ENCODE assay signal across 11 mouse cellular contexts in genomic region chr11:69665457-69665960, GRCm38 (mm10). TPM values are rescaled to one million over a fixed set of nuclear protein-coding genes. Genes with fewer than 3 reads are reported as not detected.
DNase-seq lines count a peak whose midpoint lies in the region; ATAC-seq and TF ChIP-seq lines count a peak whose summit lies in the region.
"Had no signal": no experiment of that assay in that cellular context is flagged by ENCODE, and none has a peak within 500 bp of the region (broad histone marks: within the 10 kb centered on the region; RNA-seq: fewer than 3 reads in every experiment).

No protein-coding gene starts in this region.

- intact Hi-C loops in left cerebral cortex, adult 2 months (cut with DNase I): loop anchor here (10.0 kb wide), 1 partner anchor 251 kb away; the partner anchor contains the start of gene Kdm6b

- H3K9ac ChIP-seq in forebrain, embryonic 14.5 days (ENCODE audit: low read length): no peak overlapping the region
- no peak overlapping the region for H3K9ac ChIP-seq in embryonic facial prominence, embryonic 12.5 days
- H3K9ac ChIP-seq in liver, embryonic 16.5 days (ENCODE audit: low read depth, low read length): no peak overlapping the region

- TF ChIP-seq CTCF in left cerebral cortex, adult 2 months (IDR thresholded peaks at IDR 0.05): no peak

- peak overlapping the region; percentile 20; the same call in 1 of the 2 replicates for H3K4me3 ChIP-seq in forebrain, embryonic 10.5 days
- no peak overlapping the region for H3K4me3 ChIP-seq in forebrain, embryonic 14.5 days (ENCODE audit: low read depth, low read length)
- no peak overlapping the region for H3K4me3 ChIP-seq in left cerebral cortex, adult 2 months
- no peak overlapping the region for H3K4me3 ChIP-seq in embryonic facial prominence, embryonic 12.5 days
- no peak overlapping the region for H3K4me3 ChIP-seq in liver, embryonic 16.5 days (ENCODE audit: low read depth, low read length)

- no peak for ATAC-seq in forebrain, embryonic 14.5 days
- no peak for ATAC-seq in embryonic facial prominence, embryonic 12.5 days (ENCODE audit: insufficient number of reproducible peaks, insufficient read depth, low FRiP score, low TSS enrichment)
- no peak for ATAC-seq in liver, embryonic 16.5 days (ENCODE audit: low read depth)
- ATAC-seq: activated CD4-positive, CD25-positive, alpha-beta regulatory T cell, adult 4 months had no signal

- peaks cover 51% of the 10 kb centered on the region for H3K4me1 ChIP-seq in forebrain, embryonic 10.5 days
- H3K4me1 ChIP-seq in forebrain, embryonic 14.5 days (ENCODE audit: control insufficient read depth, insufficient read depth, low read length): peaks cover 22% of the 10 kb centered on the region
- peaks cover 28% of the 10 kb centered on the region for H3K4me1 ChIP-seq in embryonic facial prominence, embryonic 12.5 days
- H3K4me1 ChIP-seq in liver, embryonic 16.5 days (ENCODE audit: control insufficient read depth, low read depth, low read length): peaks cover 34% of the 10 kb centered on the region

- peaks cover 74% of the 10 kb centered on the region for H3K36me3 ChIP-seq in forebrain, embryonic 10.5 days (replicated peaks)
- H3K36me3 ChIP-seq in forebrain, embryonic 14.5 days (ENCODE audit: control insufficient read depth, insufficient read depth, low read length): peaks cover 69% of the 10 kb centered on the region
- peaks cover 67% of the 10 kb centered on the region for H3K36me3 ChIP-seq in embryonic facial prominence, embryonic 12.5 days
- peaks cover 42% of the 10 kb centered on the region for H3K36me3 ChIP-seq in liver, embryonic 16.5 days (ENCODE audit: control insufficient read depth, insufficient read depth)

- 86% methylated on average over 9 of the region's 9 CpGs for WGBS in forebrain, embryonic 10.5 days
- WGBS in forebrain, embryonic 14.5 days: 80% methylated on average over 9 of the region's 9 CpGs
- 78% methylated on average over 9 of the region's 9 CpGs for WGBS in embryonic facial prominence, embryonic 12.5 days
- WGBS in liver, embryonic 16.5 days (ENCODE audit: insufficient replicate concordance): 64% methylated on average over 9 of the region's 9 CpGs

- no peak overlapping the region for H3K27ac ChIP-seq in forebrain, embryonic 10.5 days
- H3K27ac ChIP-seq in forebrain, embryonic 14.5 days (ENCODE audit: low read depth, low read length): no peak overlapping the region
- H3K27ac ChIP-seq in left cerebral cortex, adult 2 months: peak overlapping the region; percentile 55
- 0 out of 2 replicates have a peak overlapping the region, but pooled peaks have one; percentile 50 for H3K27ac ChIP-seq in embryonic facial prominence, embryonic 12.5 days
- H3K27ac ChIP-seq in liver, embryonic 16.5 days (ENCODE audit: low read length): peak overlapping the region; percentile 45

- no peak overlapping the region for H3K4me2 ChIP-seq in forebrain, embryonic 14.5 days (ENCODE audit: low read length)
- no peak overlapping the region for H3K4me2 ChIP-seq in embryonic facial prominence, embryonic 12.5 days (replicated peaks)
- H3K4me2 ChIP-seq in liver, embryonic 16.5 days (ENCODE audit: low read depth, low read length): no peak overlapping the region; the same call in 1 of the 2 replicates

- H3K9me3 ChIP-seq in forebrain, embryonic 10.5 days: no peaks in the 10 kb centered on the region
- no peaks in the 10 kb centered on the region for H3K9me3 ChIP-seq in forebrain, embryonic 14.5 days (replicated peaks; ENCODE audit: control insufficient read depth, low read length)
- H3K9me3 ChIP-seq in embryonic facial prominence, embryonic 12.5 days: no peaks in the 10 kb centered on the region
- H3K9me3 ChIP-seq in liver, embryonic 16.5 days (replicated peaks; ENCODE audit: control insufficient read depth, low read length): no peaks in the 10 kb centered on the region

- DNase-seq in forebrain, embryonic 10.5 days (ENCODE audit: extremely low spot score, low spot score): no peak
- no peak for DNase-seq in forebrain, embryonic 14.5 days (ENCODE audit: low spot score)
- DNase-seq in left cerebral cortex, adult 2 months (ENCODE audit: extremely low spot score in 1 of 2, low spot score in 2 of 2): no peak
- DNase-seq in left cerebral cortex, adult 18-20 months (ENCODE audit: low spot score in 2 of 2): no peak
- DNase-seq in gastrocnemius, postnatal 4 days (ENCODE audit: low spot score in 2 of 2): no peak
- no peak for DNase-seq in urinary bladder, postnatal 25 days (ENCODE audit: low spot score)
- DNase-seq: cerebellum, postnatal 25 days had no signal

- H3K27me3 ChIP-seq in forebrain, embryonic 10.5 days (ENCODE audit: poor library complexity, severe bottlenecking): no peaks in the 10 kb centered on the region
- H3K27me3 ChIP-seq in forebrain, embryonic 14.5 days (replicated peaks; ENCODE audit: control insufficient read depth, insufficient read depth, low read length): no peaks in the 10 kb centered on the region
- no peaks in the 10 kb centered on the region for H3K27me3 ChIP-seq in embryonic facial prominence, embryonic 12.5 days
- H3K27me3 ChIP-seq in liver, embryonic 16.5 days (ENCODE audit: control insufficient read depth, insufficient read depth, low read depth, low read length): no peaks in the 10 kb centered on the region

RNA-seq across cellular contexts. Expression of gene Cd68, which starts 0.4 kb away (rescaled TPM):
- 5.5 and 5.8 TPM in 2 replicates for polyA plus RNA-seq in forebrain, embryonic 10.5 days (2016; fragmentation: Nextera tagmentation; extraction: Ambion mirVana)
- polyA plus RNA-seq in forebrain, embryonic 14.5 days (2014; fragmentation: Nextera tagmentation; extraction: Ambion mirVana): 8.2 and 9.6 TPM in 2 replicates
- total RNA-seq in left cerebral cortex, adult 2 months (2021): 10 to 100 TPM; 11.8 to 14.1 TPM
- total RNA-seq in left cerebral cortex, adult 18-20 months (2021): 10 to 100 TPM; 15.1 to 15.5 TPM
- 8.0 and 8.5 TPM in 2 replicates for polyA plus RNA-seq in embryonic facial prominence, embryonic 12.5 days (2016; fragmentation: Nextera tagmentation; extraction: Ambion mirVana)
- 32.0 and 35.4 TPM in 2 replicates for polyA plus RNA-seq in liver, embryonic 16.5 days (2015; fragmentation: Nextera tagmentation; extraction: Ambion mirVana)
- total RNA-seq in gastrocnemius, postnatal 4 days (2021): 10 to 100 TPM; 13.1 to 14.0 TPM

RNA-seq across cellular contexts. Expression of gene Mpdu1, which starts 3.1 kb away (rescaled TPM):
- polyA plus RNA-seq in forebrain, embryonic 10.5 days (2016; fragmentation: Nextera tagmentation; extraction: Ambion mirVana): 81.8 and 82.9 TPM in 2 replicates
- polyA plus RNA-seq in forebrain, embryonic 14.5 days (2014; fragmentation: Nextera tagmentation; extraction: Ambion mirVana): 72.9 and 83.0 TPM in 2 replicates
- total RNA-seq in left cerebral cortex, adult 2 months (2021): 10 to 100 TPM; 59.0 to 59.4 TPM
- 10 to 100 TPM; 47.5 to 58.2 TPM for total RNA-seq in left cerebral cortex, adult 18-20 months (2021)
- polyA plus RNA-seq in embryonic facial prominence, embryonic 12.5 days (2016; fragmentation: Nextera tagmentation; extraction: Ambion mirVana): 63.3 and 67.9 TPM in 2 replicates
- polyA plus RNA-seq in liver, embryonic 16.5 days (2015; fragmentation: Nextera tagmentation; extraction: Ambion mirVana): 34.5 and 35.0 TPM in 2 replicates
- total RNA-seq in gastrocnemius, postnatal 4 days (2021): 10 to 100 TPM; 31.6 to 33.0 TPM

RNA-seq across cellular contexts. Expression of gene Eif4a1, which starts 6.7 kb away (rescaled TPM):
- 725 and 747 TPM in 2 replicates for polyA plus RNA-seq in forebrain, embryonic 10.5 days (2016; fragmentation: Nextera tagmentation; extraction: Ambion mirVana)
- 1,177 and 1,222 TPM in 2 replicates for polyA plus RNA-seq in forebrain, embryonic 14.5 days (2014; fragmentation: Nextera tagmentation; extraction: Ambion mirVana)
- total RNA-seq in left cerebral cortex, adult 2 months (2021): 100 to 1,000 TPM; 299 to 311 TPM
- total RNA-seq in left cerebral cortex, adult 18-20 months (2021): 100 to 1,000 TPM; 289 to 295 TPM
- 561 and 632 TPM in 2 replicates for polyA plus RNA-seq in embryonic facial prominence, embryonic 12.5 days (2016; fragmentation: Nextera tagmentation; extraction: Ambion mirVana)
- polyA plus RNA-seq in liver, embryonic 16.5 days (2015; fragmentation: Nextera tagmentation; extraction: Ambion mirVana): 223 and 225 TPM in 2 replicates
- total RNA-seq in gastrocnemius, postnatal 4 days (2021): 100 to 1,000 TPM; 295 to 317 TPM

RNA-seq across cellular contexts. Expression of gene Sox15, which starts 10.4 kb away (rescaled TPM):
- not detected in 2 replicates for polyA plus RNA-seq in forebrain, embryonic 10.5 days (2016; fragmentation: Nextera tagmentation; extraction: Ambion mirVana)
- not detected in 2 replicates for polyA plus RNA-seq in forebrain, embryonic 14.5 days (2014; fragmentation: Nextera tagmentation; extraction: Ambion mirVana)
- not detected for total RNA-seq in left cerebral cortex, adult 2 months (2021)
- not detected for total RNA-seq in left cerebral cortex, adult 18-20 months (2021)
- polyA plus RNA-seq in embryonic facial prominence, embryonic 12.5 days (2016; fragmentation: Nextera tagmentation; extraction: Ambion mirVana): 0.36 TPM in 1 of 2 replicates, not detected in the other
- polyA plus RNA-seq in liver, embryonic 16.5 days (2015; fragmentation: Nextera tagmentation; extraction: Ambion mirVana): 0.11 TPM in 1 of 2 replicates, not detected in the other
- total RNA-seq in gastrocnemius, postnatal 4 days (2021): not detected
- total RNA-seq: heart, postnatal 36 days had no signal
- polyA plus RNA-seq: activated CD4-positive, CD25-positive, alpha-beta regulatory T cell, adult 4 months had no signal

RNA-seq across cellular contexts. Expression of gene Senp3, which starts 16.4 kb away (rescaled TPM):
- polyA plus RNA-seq in forebrain, embryonic 10.5 days (2016; fragmentation: Nextera tagmentation; extraction: Ambion mirVana): 127 and 128 TPM in 2 replicates
- polyA plus RNA-seq in forebrain, embryonic 14.5 days (2014; fragmentation: Nextera tagmentation; extraction: Ambion mirVana): 81.8 and 88.2 TPM in 2 replicates
- 100 to 1,000 TPM; 108 to 111 TPM for total RNA-seq in left cerebral cortex, adult 2 months (2021)
- total RNA-seq in left cerebral cortex, adult 18-20 months (2021): 10 to 100 TPM; 91.4 to 98.7 TPM
- polyA plus RNA-seq in embryonic facial prominence, embryonic 12.5 days (2016; fragmentation: Nextera tagmentation; extraction: Ambion mirVana): 134 and 147 TPM in 2 replicates
- polyA plus RNA-seq in liver, embryonic 16.5 days (2015; fragmentation: Nextera tagmentation; extraction: Ambion mirVana): 22.7 and 24.9 TPM in 2 replicates
- total RNA-seq in gastrocnemius, postnatal 4 days (2021): 10 to 100 TPM; 43.5 to 45.9 TPM

Comparison
In these comparisons a context has a peak if more than half of its experiments do, and no peak if none do; other contexts are left out.
1. H3K27ac ChIP-seq: peak in left cerebral cortex, adult 2 months (single experiment), embryonic facial prominence, embryonic 12.5 days (single experiment) and liver, embryonic 16.5 days (single experiment); none in forebrain, embryonic 10.5 days (single experiment) and forebrain, embryonic 14.5 days (single experiment).